Mouse (Mus musculus): ENCODE results near the gene Atp6v1f. TPM values are rescaled to one million over a fixed set of nuclear protein-coding genes. Genes with fewer than 3 reads are reported as not detected.
A peak's percentile ranks its signal among the peaks of the same experiment; 100 is the strongest.

Gene Atp6v1f
- total RNA-seq, 2 experiments from 2014 or later: 221 to 225 TPM

GRCm38 (mm10) chr6:29450667-29451066 is 16.9 kb upstream of the Atp6v1f start:
- DNase-seq (ENCODE audit: low spot score in 2 of 2): no peak

DNA sequence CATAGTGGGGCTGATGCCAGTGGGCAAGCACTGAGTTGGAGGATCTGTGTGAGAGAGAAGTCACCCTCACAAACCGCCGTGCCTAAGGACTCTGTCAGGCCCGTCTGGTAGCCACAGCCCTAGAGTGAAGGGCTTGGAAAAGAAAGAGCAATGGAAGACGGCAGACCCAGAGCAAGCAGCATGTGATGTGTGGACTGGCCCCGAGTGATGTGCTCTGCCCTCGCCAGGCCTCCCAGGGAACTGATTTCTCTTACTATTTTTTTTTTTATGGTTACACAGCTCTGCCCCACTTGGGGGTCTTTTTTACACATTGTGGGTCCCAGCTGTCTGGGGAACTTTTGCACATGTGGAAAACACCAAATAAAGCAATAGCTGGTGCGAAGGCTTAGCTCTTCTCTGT is 6.0 kb upstream of the Atp6v1f start:
- DNase-seq (ENCODE audit: low spot score in 2 of 2): no peak

DNA sequence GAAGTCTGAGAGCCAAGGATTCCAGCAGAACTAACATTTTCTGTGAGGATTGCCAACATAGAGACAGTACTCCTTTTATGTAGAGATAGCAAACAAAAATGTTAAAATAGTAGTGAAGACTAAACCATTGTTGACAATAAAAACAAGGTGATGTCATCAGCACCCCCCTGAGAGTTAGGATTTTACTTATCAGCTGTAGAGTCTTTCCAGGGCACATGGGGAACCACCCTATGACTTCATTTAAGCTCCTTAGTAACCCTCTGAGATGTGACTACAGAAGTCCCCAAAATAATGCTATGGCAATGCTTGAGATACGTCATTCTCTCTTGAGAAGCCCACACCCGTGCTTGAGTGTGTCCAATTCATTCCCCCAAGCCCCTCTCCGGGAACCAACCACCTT is 4.1 kb upstream of the Atp6v1f start:
- DNase-seq (ENCODE audit: low spot score in 2 of 2): no peak

GRCm38 (mm10) chr6:29468851-29469250 is 1.3 kb downstream of the Atp6v1f start:
- no peak for DNase-seq (ENCODE audit: low spot score in 2 of 2)

- DNase-seq (ENCODE audit: low spot score in 2 of 2): no peak
Measured at GRCm38 (mm10) chr6:29471137-29471536, 3.6 kb downstream of the Atp6v1f start, which contains the start of gene Atp6v1fnb. Gene Atp6v1fnb, plus strand, starts transcription at chr6:29471437.

DNA sequence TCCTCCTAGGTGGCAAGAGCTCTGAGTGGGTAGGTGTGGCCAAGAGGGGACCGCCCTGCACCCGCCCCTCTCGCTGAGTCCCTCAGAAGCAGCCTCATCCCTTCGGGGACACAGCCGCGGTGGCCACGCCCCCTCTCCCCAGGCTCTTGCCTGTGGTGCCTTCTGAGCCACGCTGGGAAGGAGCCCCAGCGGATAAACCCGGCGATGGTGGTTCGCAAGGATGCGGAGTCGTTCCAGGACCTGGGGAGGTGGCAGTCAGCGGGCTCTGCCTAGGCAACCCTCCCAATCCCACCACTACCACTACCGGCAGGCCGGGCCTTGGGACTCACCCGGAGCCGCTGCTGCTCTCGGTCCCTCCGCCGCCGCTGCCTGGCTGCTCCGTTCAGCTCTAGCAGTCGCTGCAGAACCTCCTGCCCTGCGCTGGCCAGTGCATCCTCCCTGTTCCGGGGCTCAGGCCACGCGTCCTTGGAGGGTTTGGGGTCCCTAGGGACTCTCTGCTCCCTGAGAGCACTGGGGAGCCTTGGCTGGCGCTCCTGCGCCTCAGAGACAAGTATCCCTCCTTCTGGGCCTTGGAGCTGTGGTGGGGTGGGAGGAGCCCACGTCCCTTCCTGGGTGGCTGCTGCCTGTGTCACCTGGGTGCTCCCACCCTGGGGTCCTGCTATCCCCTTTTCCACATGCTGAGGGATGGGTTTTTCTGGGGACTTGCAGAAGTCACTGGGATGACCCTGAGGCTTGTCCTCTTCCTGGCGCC is 6.6 kb downstream of the Atp6v1f start:
- peak; percentile 54 to 71 for DNase-seq (ENCODE audit: low spot score in 2 of 2)

DNA sequence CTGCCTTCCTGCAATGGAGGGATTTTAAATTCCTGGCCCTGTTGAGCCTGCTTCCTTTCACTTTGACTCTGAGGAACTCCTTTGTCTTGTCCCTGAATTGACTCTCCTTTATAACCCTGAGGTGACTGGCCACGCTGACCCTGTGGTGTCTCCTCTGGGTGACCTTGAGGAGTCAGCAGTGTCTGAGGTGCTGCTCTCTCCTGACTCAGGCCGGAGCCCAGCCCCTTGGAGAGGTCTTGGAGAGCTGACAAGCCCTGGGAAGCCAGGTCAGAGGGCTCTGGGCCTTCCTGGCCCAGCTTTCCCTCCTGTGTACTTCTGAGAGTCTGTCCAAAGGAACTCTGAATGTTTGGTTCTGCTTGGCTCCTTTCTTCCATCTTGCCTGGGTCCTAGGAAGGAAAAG is 7.2 kb downstream of the Atp6v1f start:
- no peak for DNase-seq (ENCODE audit: low spot score in 2 of 2)

DNA sequence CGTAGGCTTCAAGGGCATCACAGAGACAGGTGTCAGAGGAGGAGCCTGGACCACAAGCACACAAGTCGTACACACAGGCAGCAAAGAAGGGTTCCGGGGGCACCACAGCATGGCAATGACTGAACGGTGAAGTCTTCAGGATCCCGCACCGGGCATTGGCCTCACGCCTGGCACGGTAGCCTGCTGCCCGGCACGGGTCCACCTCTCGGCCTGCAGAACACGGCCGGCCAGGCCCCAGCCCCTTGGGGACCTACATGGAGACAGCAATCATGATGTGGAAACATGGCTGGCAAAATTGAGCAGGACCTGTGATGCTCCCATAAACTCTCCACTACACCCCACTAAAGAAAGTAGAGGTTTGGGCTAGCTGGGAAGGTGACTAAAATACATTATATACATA is 15.2 kb downstream of the Atp6v1f start:
- no peak for DNase-seq (ENCODE audit: low spot score in 2 of 2)

DNA sequence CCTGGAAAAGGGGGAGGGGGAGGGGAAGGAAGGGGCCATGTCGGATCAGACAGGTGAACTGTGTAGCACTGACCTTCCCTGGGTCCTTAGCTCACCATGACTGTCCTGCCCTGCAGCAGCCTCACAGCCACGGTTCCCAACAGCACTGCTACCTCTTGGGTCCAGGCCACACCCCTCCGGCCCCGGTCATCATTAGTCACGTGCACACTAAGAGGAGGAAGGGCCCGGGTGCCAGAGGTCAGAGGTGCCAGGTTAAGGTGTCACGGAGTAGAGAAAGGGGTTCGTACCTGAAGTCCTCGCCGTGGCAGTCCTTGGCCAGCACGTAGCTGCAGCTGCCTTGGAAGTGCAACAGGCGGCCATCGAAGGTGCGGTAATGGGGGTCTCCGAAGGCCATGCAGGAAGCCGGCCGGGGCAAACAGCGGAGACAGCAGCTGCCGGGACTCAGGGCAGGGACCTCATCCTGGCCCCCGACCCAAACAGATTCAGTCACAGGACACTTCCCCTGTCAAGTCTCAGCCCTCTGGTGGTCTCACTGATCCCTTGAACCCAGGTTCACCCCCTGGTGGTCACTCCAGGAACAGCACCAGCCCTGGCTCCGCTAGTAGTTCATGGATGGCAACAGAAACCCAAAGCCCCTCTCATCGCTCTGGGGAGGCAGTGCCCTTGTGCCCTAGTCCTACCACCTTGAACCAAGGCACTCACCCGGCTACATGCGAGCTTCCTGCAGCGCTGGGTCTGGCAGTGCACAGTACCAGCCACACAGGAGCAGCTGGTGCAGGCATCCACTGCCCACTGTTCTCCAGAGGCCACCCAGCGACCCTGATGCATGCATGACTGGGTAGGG is 17.4 kb downstream of the Atp6v1f start:
- peak; percentile 82 to 83 for DNase-seq (ENCODE audit: low spot score in 2 of 2)

DNA sequence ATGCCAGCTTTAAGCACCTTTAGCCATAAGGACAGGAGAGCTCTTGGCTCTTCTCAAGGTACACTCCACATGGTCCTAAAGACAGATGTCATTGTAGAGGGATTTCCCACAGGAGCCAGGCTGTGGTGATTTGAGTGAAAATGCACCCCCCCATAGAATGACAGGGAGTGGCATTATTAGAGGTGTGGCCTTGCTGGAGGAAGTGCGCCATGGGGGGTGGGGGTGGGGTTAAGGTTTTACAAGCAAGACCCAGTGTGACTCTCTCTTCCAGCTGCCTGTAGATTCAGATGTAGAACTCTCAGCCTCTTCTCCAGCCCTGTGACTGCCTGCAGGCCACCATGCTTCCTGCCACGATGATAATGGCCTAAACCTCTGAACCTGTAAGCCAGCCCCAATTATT is 18.4 kb downstream of the Atp6v1f start:
- DNase-seq (ENCODE audit: low spot score in 2 of 2): no peak

DNA sequence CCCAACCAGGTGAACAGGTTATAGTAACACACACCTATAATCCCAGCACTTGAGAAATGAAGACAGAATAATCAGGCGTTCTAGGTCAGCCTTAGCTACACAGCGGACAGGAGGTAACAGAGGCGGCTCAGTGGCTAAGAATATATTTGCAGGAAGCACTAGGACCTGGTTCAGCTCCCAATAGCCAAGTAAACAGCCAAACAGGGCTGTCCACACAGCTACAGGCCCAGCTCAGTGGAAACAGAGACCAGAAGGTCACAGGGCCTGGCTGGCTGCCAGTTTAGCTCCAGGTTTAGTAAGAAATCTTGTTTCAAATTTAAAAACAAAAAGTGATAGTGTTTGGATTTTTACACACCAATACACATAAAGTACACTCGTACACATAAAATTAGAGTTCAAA is 26.6 kb downstream of the Atp6v1f start:
- no peak for DNase-seq (ENCODE audit: low spot score in 2 of 2)

- DNase-seq (ENCODE audit: low spot score in 2 of 2): no peak
Measured at GRCm38 (mm10) chr6:29496270-29496669, 28.8 kb downstream of the Atp6v1f start.

GRCm38 (mm10) chr6:29497791-29498190 is 30.3 kb downstream of the Atp6v1f start:
- no peak for DNase-seq (ENCODE audit: low spot score in 2 of 2)

DNA sequence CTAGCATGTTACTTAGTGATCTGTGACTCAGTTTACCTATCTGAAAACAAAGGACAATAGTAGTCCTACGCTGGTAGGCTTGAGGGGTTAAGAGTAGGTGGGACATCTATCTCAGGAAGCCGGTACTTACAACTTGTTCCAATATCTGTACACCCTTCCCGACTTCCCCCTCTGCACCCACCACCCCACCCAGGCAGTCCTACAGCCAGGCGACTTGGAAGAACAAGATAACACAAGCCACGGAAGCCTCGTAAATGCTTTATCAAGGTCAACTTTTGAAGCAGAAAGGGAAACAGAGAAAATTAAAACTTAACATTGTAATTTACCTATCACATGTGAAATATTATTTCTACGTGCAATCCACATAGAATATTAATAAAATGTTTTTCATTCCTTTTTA is 32.7 kb downstream of the Atp6v1f start:
- DNase-seq (ENCODE audit: low spot score in 2 of 2): no peak

DNA sequence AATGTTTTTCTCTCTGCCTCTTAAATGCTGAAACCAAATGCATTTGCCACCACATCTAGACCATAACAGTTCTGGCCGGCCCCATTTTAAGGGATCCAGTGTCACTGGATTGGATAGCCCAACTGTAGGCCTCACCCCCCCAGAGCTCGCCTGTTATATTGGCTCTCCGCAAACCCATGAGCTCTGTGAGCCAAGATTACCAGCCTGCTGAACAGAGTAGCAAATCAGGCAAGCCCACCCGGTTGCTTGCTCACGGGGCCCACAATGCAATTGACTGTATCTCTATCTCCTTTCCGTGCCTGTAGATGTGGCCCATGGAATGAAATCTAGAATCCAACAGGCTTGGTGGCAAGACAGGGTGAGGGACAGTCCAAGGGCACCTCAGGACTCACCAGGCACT is 33.3 kb downstream of the Atp6v1f start:
- DNase-seq (ENCODE audit: low spot score in 2 of 2): no peak

DNA sequence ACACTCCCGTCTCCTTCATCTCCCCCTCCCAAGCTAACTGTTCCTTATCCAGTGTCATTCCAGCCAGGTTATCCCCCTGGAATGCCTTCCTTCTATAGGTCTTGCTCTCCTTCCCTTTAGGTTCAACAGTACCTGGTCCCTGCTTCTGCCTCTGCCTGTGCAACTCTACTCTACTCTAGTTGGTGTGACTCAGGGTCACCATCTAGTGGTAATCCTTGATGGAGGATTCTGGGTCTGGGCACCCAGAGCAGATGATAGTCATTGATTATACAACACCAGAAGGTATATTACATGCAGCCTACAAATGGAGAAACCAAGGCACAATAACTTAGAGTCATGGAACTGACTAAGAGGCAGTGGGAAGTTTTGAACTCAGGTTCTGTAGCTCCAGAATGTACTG is 34.1 kb downstream of the Atp6v1f start:
- no peak for DNase-seq (ENCODE audit: low spot score in 2 of 2)

DNA sequence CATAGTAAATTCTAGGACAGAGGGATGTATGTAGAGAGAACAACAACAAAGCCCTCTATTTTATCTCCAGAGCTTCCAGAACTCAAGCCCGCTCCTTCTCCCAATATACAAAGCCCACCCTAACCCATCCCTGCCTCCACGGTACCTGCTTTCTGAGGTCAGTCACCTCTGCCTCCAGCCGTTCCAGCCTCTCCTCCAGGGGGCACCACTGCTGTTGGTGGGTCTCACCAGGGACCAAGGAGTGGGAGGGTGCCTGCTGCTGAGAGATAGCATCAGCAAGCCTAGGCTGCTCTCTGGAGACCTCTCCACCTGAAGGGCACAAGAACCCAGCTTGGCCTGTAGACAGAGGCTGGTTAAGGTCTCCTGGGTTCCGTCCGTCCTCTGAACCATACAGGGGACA is 38.0 kb downstream of the Atp6v1f start:
- no peak for DNase-seq (ENCODE audit: low spot score in 2 of 2)

DNA sequence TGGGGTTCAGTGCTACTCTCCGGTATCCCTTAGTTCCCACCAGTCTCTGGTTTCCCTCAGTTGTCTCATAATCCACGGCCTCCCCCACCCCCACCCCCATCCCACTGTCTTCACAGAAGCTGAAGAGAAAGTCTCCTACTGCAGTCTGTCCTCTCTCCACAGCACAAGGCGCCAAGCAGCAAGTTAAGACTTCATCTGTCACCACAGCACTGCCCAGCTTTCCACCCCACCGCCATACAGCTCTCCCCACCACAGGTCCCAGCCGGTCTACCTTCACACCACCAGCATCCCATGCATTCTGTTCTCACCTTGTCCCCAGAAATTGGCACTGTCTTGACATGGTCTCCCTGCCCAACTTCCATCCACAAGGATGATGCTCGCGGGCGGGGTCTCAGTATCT is 39.3 kb downstream of the Atp6v1f start:
- no peak for DNase-seq (ENCODE audit: low spot score in 2 of 2)

- DNase-seq (ENCODE audit: low spot score in 2 of 2): no peak
Measured at GRCm38 (mm10) chr6:29507447-29508309, 40.2 kb downstream of the Atp6v1f start, which contains the start of gene Kcp. Gene Kcp, minus strand, starts transcription at chr6:29507952.

GRCm38 (mm10) chr6:29509086-29509485 is 41.6 kb downstream of the Atp6v1f start:
- no peak for DNase-seq (ENCODE audit: low spot score in 2 of 2)

DNA sequence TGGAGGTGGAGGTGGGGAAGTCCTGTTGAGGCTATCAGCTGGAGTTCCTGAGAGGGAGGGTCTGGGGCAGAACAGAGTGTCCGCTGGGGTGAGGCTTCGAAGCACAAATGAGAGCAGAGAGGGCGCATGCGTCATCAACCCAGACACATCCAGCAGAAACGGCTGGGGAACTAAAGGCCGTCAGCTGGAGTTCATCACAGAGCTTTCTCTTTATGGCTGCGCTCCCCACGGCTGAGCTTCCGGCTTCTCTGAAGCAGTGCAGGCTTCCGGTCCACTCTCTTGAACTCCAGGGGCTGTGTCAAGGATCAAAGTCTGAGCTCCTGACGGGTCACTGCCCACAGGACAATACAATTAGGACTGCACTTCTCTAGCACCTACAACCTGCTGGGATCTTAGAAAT is 45.8 kb downstream of the Atp6v1f start:
- no peak for DNase-seq (ENCODE audit: low spot score in 2 of 2)

All from layer of hippocampus, postnatal 10 days (tissue).